ENCODE assay signal across 10 mouse cellular contexts in genomic region chr16:23279879-23280741, GRCm38 (mm10). TPM values are rescaled to one million over a fixed set of nuclear protein-coding genes. Genes with fewer than 3 reads are reported as not detected.
DNase-seq lines count a peak whose midpoint lies in the region; ATAC-seq and TF ChIP-seq lines count a peak whose summit lies in the region.
"Had no signal": no experiment of that assay in that cellular context is flagged by ENCODE, and none has a peak within 500 bp of the region (broad histone marks: within the 10 kb centered on the region; RNA-seq: fewer than 3 reads in every experiment).

No protein-coding gene starts in this region.

- in situ Hi-C loops in CH12.LX (cut with MboI; ENCODE audit: low pct_ligation_motif_present, low pct_unique_long_range_greater_than_20kb, low sequenced_read_pairs), result loop anchor here (5.0 kb wide), 2 partner anchors 127 to 133 kb away; partner anchors contain the start of gene Adipoq

- peak overlapping the region; percentile 58 for H3K4me2 ChIP-seq in CH12.LX (ENCODE audit: insufficient read depth, low read depth, poor library complexity, severe bottlenecking)
- H3K4me2 ChIP-seq in liver, embryonic 15.5 days, result no peak overlapping the region
- H3K4me2 ChIP-seq: forebrain, embryonic 12.5 days; hindbrain, embryonic 15.5 days had no signal

- ATAC-seq in liver, embryonic 15.5 days (ENCODE audit: insufficient read depth), result peak; percentile 18; the same call in 1 of the 2 replicates

- dilution Hi-C loops in CH12.LX (cut with MboI; ENCODE audit: extremely low pct_ligation_motif_present, extremely low pct_unique_long_range_greater_than_20kb, low sequenced_read_pairs), result no loop called here

- WGBS in liver, embryonic 15.5 days (ENCODE audit: insufficient replicate concordance), result 9% methylated on average over 9 of the region's 9 CpGs
- 82% methylated on average over 9 of the region's 9 CpGs for WGBS in hindbrain, embryonic 10.5 days

- H3K4me3 ChIP-seq in CH12.LX (replicated peaks in 1 of 3; ENCODE audit: low read depth in 2 of 3, low read length in 2 of 3, poor library complexity in 1 of 3), result peak overlapping the region; percentile 4 to 36 (median 16)
- no peak overlapping the region for H3K4me3 ChIP-seq in liver, embryonic 15.5 days (replicated peaks)
- no peak overlapping the region for H3K4me3 ChIP-seq in hindbrain, embryonic 10.5 days
- H3K4me3 ChIP-seq: forebrain, embryonic 12.5 days; hindbrain, embryonic 15.5 days had no signal

- H3K27me3 ChIP-seq in CH12.LX (replicated peaks), result no peaks in the 10 kb centered on the region
- H3K27me3 ChIP-seq in liver, embryonic 15.5 days, result no peaks in the 10 kb centered on the region
- no peaks in the 10 kb centered on the region for H3K27me3 ChIP-seq in hindbrain, embryonic 10.5 days (ENCODE audit: insufficient read depth, poor library complexity, severe bottlenecking)
- H3K27me3 ChIP-seq: forebrain, embryonic 12.5 days; hindbrain, embryonic 15.5 days had no signal

- no peak for TF ChIP-seq POLR2A in CH12.LX (IDR thresholded peaks at IDR 0.05; ENCODE audit: low read depth, low read length)

- DNase-seq in kidney, adult 11 months, result peak; percentile 19
- DNase-seq in kidney, postnatal 4 days, result no peak
- DNase-seq in CH12.LX (ENCODE audit: extremely low read depth), result peak; percentile 99
- peak; percentile 56 to 66 for DNase-seq in spleen, adult 18-20 months
- no peak for DNase-seq in cerebellum, postnatal 25 days
- no peak for DNase-seq in hindbrain, embryonic 10.5 days (ENCODE audit: low spot score)
- DNase-seq in gastrocnemius, postnatal 14 days, result no peak

- H3K9ac ChIP-seq in CH12.LX (ENCODE audit: insufficient read depth, low read depth), result peak overlapping the region; percentile 53
- no peak overlapping the region for H3K9ac ChIP-seq in liver, embryonic 15.5 days
- H3K9ac ChIP-seq: forebrain, embryonic 12.5 days; hindbrain, embryonic 15.5 days had no signal

- peaks cover 0 to 7% of the 10 kb centered on the region in 2 experiments for H3K36me3 ChIP-seq in CH12.LX (replicated peaks in 1 of 2; ENCODE audit: control insufficient read depth in 1 of 2, insufficient read depth in 1 of 2, low read length in 1 of 2)
- no peaks in the 10 kb centered on the region for H3K36me3 ChIP-seq in liver, embryonic 15.5 days (replicated peaks)
- H3K36me3 ChIP-seq in hindbrain, embryonic 10.5 days, result no peaks in the 10 kb centered on the region
- H3K36me3 ChIP-seq: hindbrain, embryonic 15.5 days had no signal

- TF ChIP-seq CTCF in CH12.LX (conservative IDR thresholded peaks at IDR 0.05 in 1 of 2, IDR thresholded peaks at IDR 0.05 in 1 of 2; ENCODE audit: low read depth in 2 of 2, low read length in 2 of 2), result peak in 1 of 2 experiments; percentile 33; a peak in 1 of 4 replicates

- TF ChIP-seq EP300 in CH12.LX (IDR thresholded peaks at IDR 0.05; ENCODE audit: low read length), result peak; percentile 95

- peak overlapping the region; percentile 87 for H3K27ac ChIP-seq in CH12.LX (ENCODE audit: insufficient read depth, low read depth)
- no peak overlapping the region for H3K27ac ChIP-seq in liver, embryonic 15.5 days (replicated peaks)
- no peak overlapping the region for H3K27ac ChIP-seq in hindbrain, embryonic 10.5 days
- H3K27ac ChIP-seq: forebrain, embryonic 12.5 days; hindbrain, embryonic 15.5 days had no signal

- H3K4me1 ChIP-seq in CH12.LX (ENCODE audit: control insufficient read depth in 1 of 2, insufficient read depth in 2 of 2), result peaks cover 38 to 71% of the 10 kb centered on the region in 2 experiments
- 0 out of 2 replicates have a peak, but pooled peaks cover 8% of the 10 kb centered on the region for H3K4me1 ChIP-seq in liver, embryonic 15.5 days (replicated peaks)
- H3K4me1 ChIP-seq in hindbrain, embryonic 10.5 days (replicated peaks), result 0 out of 2 replicates have a peak, but pooled peaks cover 3% of the 10 kb centered on the region
- H3K4me1 ChIP-seq: forebrain, embryonic 12.5 days had no signal

- H3K9me3 ChIP-seq in CH12.LX (replicated peaks; ENCODE audit: low read length), result no peaks in the 10 kb centered on the region
- H3K9me3 ChIP-seq in liver, embryonic 15.5 days (replicated peaks), result no peaks in the 10 kb centered on the region
- H3K9me3 ChIP-seq in hindbrain, embryonic 10.5 days, result no peaks in the 10 kb centered on the region
- H3K9me3 ChIP-seq: forebrain, embryonic 12.5 days; hindbrain, embryonic 15.5 days had no signal

- H3K79me2 ChIP-seq in CH12.LX (replicated peaks; ENCODE audit: control insufficient read depth, extremely low read depth, insufficient read depth, poor library complexity, severe bottlenecking), result no peaks in the 10 kb centered on the region

- intact Hi-C loops in gastrocnemius, postnatal 14 days (cut with DNase I; ENCODE audit: low total_unique reads), result no loop called here

- TF ChIP-seq RAD21 in CH12.LX (IDR thresholded peaks at IDR 0.05; ENCODE audit: low read depth, low read length), result peak; percentile 37

TF ChIP-seq in CH12.LX, 34 proteins besides CTCF, POLR2A, EP300 and RAD21:
- TF ChIP-seq NRF1 (IDR thresholded peaks at IDR 0.05; ENCODE audit: low read depth, low read length) (no peak), JUND (conservative IDR thresholded peaks at IDR 0.05; ENCODE audit: low read depth, low read length) (0 out of 2 replicates have a peak, but pooled peaks have one; percentile 43), MEF2A (IDR thresholded peaks at IDR 0.05; ENCODE audit: borderline replicate concordance, low read depth, low read length) (peak; percentile 89), IRF4 (IDR thresholded peaks at IDR 0.05; ENCODE audit: low read depth, low read length) (peak; percentile 93), CHD1 (IDR thresholded peaks at IDR 0.05; ENCODE audit: low read depth, low read length) (no peak; the same call in 1 of the 2 replicates), CHD2 (IDR thresholded peaks at IDR 0.05; ENCODE audit: low read length) (no peak; the same call in 1 of the 2 replicates), ZC3H11A (IDR thresholded peaks at IDR 0.05; ENCODE audit: low read depth, low read length) (no peak), TCF12 (IDR thresholded peaks at IDR 0.05; ENCODE audit: low read depth, low read length) (peak; percentile 97), ELF1 (IDR thresholded peaks at IDR 0.05; ENCODE audit: low read depth, low read length) (no peak; the same call in 1 of the 2 replicates), E2F4 (IDR thresholded peaks at IDR 0.05; ENCODE audit: insufficient replicate concordance, low read depth, low read length) (no peak; the same call in 1 of the 2 replicates), MXI1 (IDR thresholded peaks at IDR 0.05; ENCODE audit: low read depth, low read length) (no peak), POLR2AphosphoS2 (IDR thresholded peaks at IDR 0.05; ENCODE audit: low read depth, low read length) (no peak), MAFK (IDR thresholded peaks at IDR 0.05; ENCODE audit: insufficient replicate concordance, low read length) (peak; percentile 85), SIN3A (IDR thresholded peaks at IDR 0.05; ENCODE audit: low read length) (peak; percentile 37; the same call in 1 of the 2 replicates), KAT2A (IDR thresholded peaks at IDR 0.05; ENCODE audit: insufficient replicate concordance, low read length) (no peak), ZMIZ1 (IDR thresholded peaks at IDR 0.05; ENCODE audit: low read depth, low read length) (no peak), SMC3 (IDR thresholded peaks at IDR 0.05; ENCODE audit: low read depth, low read length) (peak; percentile 39; the same call in 1 of the 2 replicates), JUN (IDR thresholded peaks at IDR 0.05; ENCODE audit: insufficient read depth, low read depth, low read length) (peak; percentile 30), MAZ (IDR thresholded peaks at IDR 0.05; ENCODE audit: low read depth, low read length) (peak; percentile 90), TBP (conservative IDR thresholded peaks at IDR 0.05; ENCODE audit: low read depth, low read length) (peak; percentile 59; the same call in 1 of the 2 replicates), UBTF (IDR thresholded peaks at IDR 0.05; ENCODE audit: low read depth, low read length) (0 out of 2 replicates have a peak, but pooled peaks have one; percentile 8), MYC (IDR thresholded peaks at IDR 0.05; ENCODE audit: low read depth, low read length) (no peak), BHLHE40 (IDR thresholded peaks at IDR 0.05; ENCODE audit: low read depth, low read length) (peak; percentile 97), ZKSCAN1 (IDR thresholded peaks at IDR 0.05; ENCODE audit: borderline replicate concordance, low read depth, low read length) (peak; percentile 98), PAX5 (IDR thresholded peaks at IDR 0.05; ENCODE audit: low read length) (no peak), RCOR1 (conservative IDR thresholded peaks at IDR 0.05; ENCODE audit: low read depth, low read length) (0 out of 2 replicates have a peak, but pooled peaks have one; percentile 48), NELFE (IDR thresholded peaks at IDR 0.05; ENCODE audit: low read depth, low read length) (no peak), GABPA (IDR thresholded peaks at IDR 0.05; ENCODE audit: insufficient replicate concordance, low read depth, low read length) (no peak), USF1 (IDR thresholded peaks at IDR 0.05; ENCODE audit: low read depth, low read length) (no peak), HCFC1 (IDR thresholded peaks at IDR 0.05; ENCODE audit: low read depth, low read length) (no peak), ETS1 (conservative IDR thresholded peaks at IDR 0.05; ENCODE audit: low read depth, low read length) (peak; percentile 97), USF2 (conservative IDR thresholded peaks at IDR 0.05; ENCODE audit: low read depth, low read length) (no peak), ZNF384 (IDR thresholded peaks at IDR 0.05; ENCODE audit: low read depth, low read length) (peak; percentile 100), MAX (IDR thresholded peaks at IDR 0.05; ENCODE audit: low read length) (no peak)

RNA-seq across cellular contexts. Expression of gene St6gal1, which starts 55.6 kb away (rescaled TPM):
- total RNA-seq in CH12.LX (2012; rRNA removed), result 60.6 and 64.5 TPM in 2 replicates
- total RNA-seq in CH12.LX (2014; rRNA removed), result 56.8 and 67.8 TPM in 2 replicates
- polyA plus RNA-seq in CH12.LX (2012; ENCODE audit: insufficient read length, low read depth), result 156 and 168 TPM in 2 replicates
- polyA plus RNA-seq in liver, embryonic 15.5 days (2015; fragmentation: Nextera tagmentation; extraction: Ambion mirVana), result 12.9 and 15.4 TPM in 2 replicates
- 22.8 and 26.6 TPM in 2 replicates for polyA plus RNA-seq in hindbrain, embryonic 10.5 days (2016; fragmentation: Nextera tagmentation; extraction: Ambion mirVana)
- total RNA-seq in gastrocnemius, postnatal 14 days (2021), result 1 to 10 TPM; 6.4 to 8.9 TPM

Comparison
In these comparisons a context has a peak if more than half of its experiments do, and no peak if none do; other contexts are left out.
1. DNase-seq: peak in kidney, adult 11 months (single experiment), CH12.LX (single experiment) and spleen, adult 18-20 months (2 of 2); none in kidney, postnatal 4 days (0 of 2), cerebellum, postnatal 25 days (0 of 2), hindbrain, embryonic 10.5 days (single experiment) and gastrocnemius, postnatal 14 days (single experiment).
2. H3K4me3 ChIP-seq: peak in CH12.LX (3 of 3); none in liver, embryonic 15.5 days (single experiment) and hindbrain, embryonic 10.5 days (single experiment).